Mouse (Mus musculus) ES-Bruce4 (cell line): ENCODE measurements around the gene Krtap1-3.
"Not testable (repeated sequence)": the region's sequence is repeated elsewhere in the genome, so short reads cannot be mapped to it uniquely, and the experiment has no call there.

Experiments
- CTCF ChIP-seq: IDR thresholded peaks from one replicate; pipeline ENCODE4 v1.8.1; 2011; ENCODE audit warnings: low read depth, low read length
- EP300 ChIP-seq: IDR thresholded peaks from 2 replicates; pipeline ENCODE4 v1.6.1; 2011; ENCODE audit warnings: low read depth, low read length; ENCODE audit not compliant: insufficient read depth
- POLR2A ChIP-seq: IDR thresholded peaks from one replicate; pipeline ENCODE4 v1.8.1; 2011; ENCODE audit warnings: low read length; ENCODE audit not compliant: insufficient read depth

DNA sequence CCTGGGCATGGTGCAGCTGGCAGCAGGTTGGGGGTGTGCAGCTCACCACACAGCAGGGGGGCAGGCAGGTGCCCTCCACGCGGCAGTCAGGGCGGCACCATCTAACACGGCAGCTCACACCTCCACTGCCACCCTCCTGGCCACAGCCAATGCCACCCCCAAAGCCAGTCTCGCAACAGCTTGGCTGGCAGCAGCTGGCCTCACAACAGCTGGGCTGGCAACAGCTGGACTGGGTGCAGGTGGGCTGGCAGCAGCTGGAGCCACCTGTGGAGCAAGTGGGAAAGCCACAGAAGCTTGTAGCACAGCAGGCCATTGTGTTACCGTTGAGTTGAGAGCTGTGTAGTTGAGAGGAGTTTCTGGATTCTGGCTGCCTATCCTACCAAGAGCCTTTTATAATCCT lies 6.6 kb upstream of the Krtap1-3 start, which contains the start of gene Krtap9-3:
- not testable (repeated sequence) for TF ChIP-seq EP300, CTCF, POLR2A
